Mouse (Mus musculus) liver, adult 2 months (tissue): ENCODE measurements at regions not wholly inside any gene's neighbourhood (a gene's known extent, or its start where the extent isn't known, plus 50 kb on each side); places are given as distances from the start of the nearest gene placed in this dataset.

Experiments
- CTCF ChIP-seq: fragments of 200-500 bp; IDR thresholded peaks from 2 replicates; pipeline ENCODE4 v1.5.1; 2011; ENCODE audit warnings: low read depth, low read length, control low read depth
- POLR2A ChIP-seq: fragments of 200-500 bp; IDR thresholded peaks from 2 replicates; pipeline ENCODE4 v1.6.1; 2011; ENCODE audit warnings: low read length, control low read depth; ENCODE audit not compliant: insufficient read depth; ENCODE audit errors: extremely low read depth

DNA sequence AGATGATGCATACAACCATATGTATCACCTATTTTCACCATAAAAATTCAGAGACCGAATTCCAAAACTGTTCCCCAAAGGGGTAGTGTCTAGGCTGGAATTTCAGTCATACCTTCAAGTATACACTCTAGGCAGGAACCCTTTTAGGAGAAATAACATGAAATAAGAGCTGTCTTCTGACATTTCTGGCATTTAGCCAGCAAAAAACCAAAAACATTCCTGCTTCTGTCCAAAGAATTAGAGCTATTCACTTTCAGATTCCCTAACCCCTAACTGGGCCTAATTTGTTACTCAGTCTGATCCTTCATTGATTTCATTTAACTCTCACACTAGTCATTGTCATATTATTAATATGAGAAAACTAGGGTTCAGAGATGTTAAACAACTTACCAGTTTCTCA, 49.8 kb upstream of the Wdr75 start:
- TF ChIP-seq CTCF = no peak
- TF ChIP-seq POLR2A = no peak
